Mouse (Mus musculus): ENCODE results near the gene Antxr1. TPM values are rescaled to one million over a fixed set of nuclear protein-coding genes. Genes with fewer than 3 reads are reported as not detected.

The Antxr1 gene
- total and polyA plus RNA-seq, 3 experiments: 0.16 to 0.23 (median 0.21) TPM

DNA sequence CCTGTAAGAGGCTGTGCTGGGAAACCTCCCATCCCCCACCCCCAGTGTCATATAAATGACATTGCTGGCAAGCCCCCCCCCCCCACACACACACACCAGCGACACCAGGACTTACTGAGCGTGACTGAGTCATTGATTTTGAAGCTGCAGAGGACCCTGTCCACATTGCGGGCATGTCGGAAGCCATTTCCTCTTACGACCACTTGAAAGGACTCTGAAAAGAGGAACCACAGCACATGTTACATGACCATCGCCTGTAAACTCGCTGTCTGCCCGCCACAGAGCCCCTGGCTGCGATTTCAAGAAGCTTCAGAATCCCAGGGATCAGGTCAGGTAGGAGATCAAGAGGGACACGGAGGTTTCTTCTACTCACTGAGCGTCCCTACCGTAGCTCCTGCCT is 80.0 kb downstream of the Antxr1 start:
- dilution Hi-C loops (cut with MboI; ENCODE audit: extremely low pct_ligation_motif_present, extremely low pct_unique_long_range_greater_than_20kb, low sequenced_read_pairs): no loop called here
- peak; percentile 24 for DNase-seq (ENCODE audit: extremely low read depth)
- Histone ChIP-seq H3K27ac (ENCODE audit: insufficient read depth, low read depth) (no peak overlapping the region), H3K4me1 (ENCODE audit: control insufficient read depth in 1 of 2, insufficient read depth in 2 of 2) (peaks cover 14 to 27% of the 10 kb centered on the region in 2 experiments), H3K9me3 (replicated peaks; ENCODE audit: low read length) (no peaks in the 10 kb centered on the region), H3K4me2 (ENCODE audit: insufficient read depth, low read depth, poor library complexity, severe bottlenecking) (0 out of 2 replicates have a peak overlapping the region, but pooled peaks have one; percentile 23), H3K79me2 (replicated peaks; ENCODE audit: control insufficient read depth, extremely low read depth, insufficient read depth, poor library complexity, severe bottlenecking) (no peaks in the 10 kb centered on the region), H3K27me3 (replicated peaks) (no peaks in the 10 kb centered on the region), H3K36me3 (replicated peaks in 1 of 2; ENCODE audit: control insufficient read depth in 1 of 2, insufficient read depth in 1 of 2, low read length in 1 of 2) (no peaks in the 10 kb centered on the region), H3K4me3 (replicated peaks in 1 of 3; ENCODE audit: low read depth in 2 of 3, low read length in 2 of 3, poor library complexity in 1 of 3) (no peak overlapping the region), H3K9ac (ENCODE audit: insufficient read depth, low read depth) (no peak overlapping the region)
- TF ChIP-seq IRF4 (IDR thresholded peaks at IDR 0.05; ENCODE audit: low read depth, low read length) (no peak; the same call in 1 of the 2 replicates), MYC (IDR thresholded peaks at IDR 0.05; ENCODE audit: low read depth, low read length) (peak; percentile 74; the same call in 1 of the 2 replicates), ELF1 (IDR thresholded peaks at IDR 0.05; ENCODE audit: low read depth, low read length) (0 out of 2 replicates have a peak, but pooled peaks have one; percentile 22), EP300 (IDR thresholded peaks at IDR 0.05; ENCODE audit: low read length) (peak; percentile 14; the same call in 1 of the 2 replicates), BHLHE40 (IDR thresholded peaks at IDR 0.05; ENCODE audit: low read depth, low read length) (peak; percentile 43; the same call in 1 of the 2 replicates), MAX (IDR thresholded peaks at IDR 0.05; ENCODE audit: low read length) (peak; percentile 67; the same call in 1 of the 2 replicates)
- in situ Hi-C loops (cut with MboI; ENCODE audit: low pct_ligation_motif_present, low pct_unique_long_range_greater_than_20kb, low sequenced_read_pairs): no loop called here

DNA sequence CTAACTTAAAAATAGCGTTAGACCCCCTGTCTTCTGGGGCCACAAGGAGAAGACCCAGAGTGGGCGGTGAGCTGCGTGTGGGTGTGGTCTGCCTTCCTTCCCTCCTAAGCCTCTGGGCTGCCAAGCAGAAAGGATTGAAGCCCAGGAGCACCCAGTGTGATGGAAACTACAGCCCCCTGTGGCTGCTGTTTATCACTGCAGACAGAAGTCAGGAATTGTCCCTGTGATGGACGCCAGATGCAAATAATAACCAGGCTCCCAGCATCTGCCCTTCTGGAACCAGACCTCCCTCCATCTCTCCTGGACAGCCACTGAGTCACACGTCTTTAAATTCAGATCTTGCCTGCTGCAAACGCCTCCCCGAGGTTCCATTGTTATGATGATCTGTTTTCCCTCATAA is 80.9 kb downstream of the Antxr1 start:
- in situ Hi-C loops (cut with MboI; ENCODE audit: low pct_ligation_motif_present, low pct_unique_long_range_greater_than_20kb, low sequenced_read_pairs) (no loop called here), dilution Hi-C loops (cut with MboI; ENCODE audit: extremely low pct_ligation_motif_present, extremely low pct_unique_long_range_greater_than_20kb, low sequenced_read_pairs) (no loop called here)
- TF ChIP-seq POLR2A (IDR thresholded peaks at IDR 0.05; ENCODE audit: low read depth, low read length) (no peak), RAD21 (IDR thresholded peaks at IDR 0.05; ENCODE audit: low read depth, low read length) (peak; percentile 15), SMC3 (IDR thresholded peaks at IDR 0.05; ENCODE audit: low read depth, low read length) (peak; percentile 25; the same call in 1 of the 2 replicates), CTCF (conservative IDR thresholded peaks at IDR 0.05 in 1 of 2, IDR thresholded peaks at IDR 0.05 in 1 of 2; ENCODE audit: low read depth in 2 of 2, low read length in 2 of 2) (peak in 1 of 2 experiments; percentile 36; a peak in 2 of 4 replicates)
- DNase-seq (ENCODE audit: extremely low read depth): peak; percentile 27
- peaks cover 14 to 26% of the 10 kb centered on the region in 2 experiments for H3K4me1 ChIP-seq (ENCODE audit: control insufficient read depth in 1 of 2, insufficient read depth in 2 of 2)
- no peaks in the 10 kb centered on the region for H3K36me3 ChIP-seq (replicated peaks in 1 of 2; ENCODE audit: control insufficient read depth in 1 of 2, insufficient read depth in 1 of 2, low read length in 1 of 2)
- no peak overlapping the region for H3K4me2 ChIP-seq (ENCODE audit: insufficient read depth, low read depth, poor library complexity, severe bottlenecking)
- no peak overlapping the region for H3K9ac ChIP-seq (ENCODE audit: insufficient read depth, low read depth)
- H3K9me3 ChIP-seq (replicated peaks; ENCODE audit: low read length): no peaks in the 10 kb centered on the region
- no peaks in the 10 kb centered on the region for H3K79me2 ChIP-seq (replicated peaks; ENCODE audit: control insufficient read depth, extremely low read depth, insufficient read depth, poor library complexity, severe bottlenecking)
- H3K27ac ChIP-seq (ENCODE audit: insufficient read depth, low read depth): no peak overlapping the region
- H3K27me3 ChIP-seq (replicated peaks): no peaks in the 10 kb centered on the region
- no peak overlapping the region for H3K4me3 ChIP-seq (replicated peaks in 1 of 3; ENCODE audit: low read depth in 2 of 3, low read length in 2 of 3, poor library complexity in 1 of 3)

GRCm38 (mm10) chr6:87251716-87252115 is 83.9 kb downstream of the Antxr1 start:
- Histone ChIP-seq H3K79me2 (replicated peaks; ENCODE audit: control insufficient read depth, extremely low read depth, insufficient read depth, poor library complexity, severe bottlenecking) (no peaks in the 10 kb centered on the region), H3K36me3 (replicated peaks in 1 of 2; ENCODE audit: control insufficient read depth in 1 of 2, insufficient read depth in 1 of 2, low read length in 1 of 2) (no peaks in the 10 kb centered on the region), H3K4me3 (replicated peaks in 1 of 3; ENCODE audit: low read depth in 2 of 3, low read length in 2 of 3, poor library complexity in 1 of 3) (no peak overlapping the region), H3K9me3 (replicated peaks; ENCODE audit: low read length) (no peaks in the 10 kb centered on the region), H3K4me1 (ENCODE audit: control insufficient read depth in 1 of 2, insufficient read depth in 2 of 2) (peaks cover 10 to 16% of the 10 kb centered on the region in 2 experiments), H3K27me3 (replicated peaks) (no peaks in the 10 kb centered on the region), H3K9ac (ENCODE audit: insufficient read depth, low read depth) (no peak overlapping the region), H3K4me2 (ENCODE audit: insufficient read depth, low read depth, poor library complexity, severe bottlenecking) (no peak overlapping the region), H3K27ac (ENCODE audit: insufficient read depth, low read depth) (no peak overlapping the region)
- in situ Hi-C loops (cut with MboI; ENCODE audit: low pct_ligation_motif_present, low pct_unique_long_range_greater_than_20kb, low sequenced_read_pairs): no loop called here
- DNase-seq (ENCODE audit: extremely low read depth): no peak
- dilution Hi-C loops (cut with MboI; ENCODE audit: extremely low pct_ligation_motif_present, extremely low pct_unique_long_range_greater_than_20kb, low sequenced_read_pairs): no loop called here
- TF ChIP-seq ELF1 (IDR thresholded peaks at IDR 0.05; ENCODE audit: low read depth, low read length): no peak
